Mouse (Mus musculus) embryo, embryonic 11 days (tissue): ENCODE measurements around the gene Rps6ka3.
A peak's percentile ranks its signal among the peaks of the same experiment; 100 is the strongest.

Source experiments
- DNase-seq: peaks from one replicate; pipeline ENCODE4 v3.0.0-alpha.2; 2015

Rps6ka3 gene

DNA sequence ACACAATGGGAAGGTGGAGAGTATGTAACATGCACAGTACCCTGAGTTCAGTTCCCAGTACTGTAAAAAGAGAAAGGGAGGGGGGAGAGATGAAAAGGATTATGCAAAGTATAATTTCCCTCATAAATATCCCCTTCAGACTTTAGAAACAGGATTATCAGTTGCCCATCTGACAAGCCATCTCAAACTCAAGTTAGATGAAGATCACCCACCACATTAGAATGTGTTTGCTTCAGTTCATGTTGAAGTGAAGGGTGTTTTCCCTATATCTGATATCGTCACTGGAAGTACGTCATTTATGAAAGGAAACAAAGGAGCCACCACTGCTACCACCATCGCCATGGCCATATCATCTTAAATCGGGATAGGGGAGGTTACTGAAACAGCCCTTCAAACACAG, at the start of gene Rps6ka3:
Gene Rps6ka3 (plus strand): TSS at position 301 of the 400 bp plus-strand sequence.
- no peak for DNase-seq

GRCm38 (mm10) chrX:159169200-159169599, 40.9 kb upstream of the Rps6ka3 start:
- no peak for DNase-seq

- DNase-seq: no peak
Observed at GRCm38 (mm10) chrX:159171579-159171978, 38.5 kb upstream of the Rps6ka3 start.

- no peak for DNase-seq
Observed at GRCm38 (mm10) chrX:159191581-159191980, 18.5 kb upstream of the Rps6ka3 start.

- DNase-seq: no peak
Observed at GRCm38 (mm10) chrX:159199495-159199894, 10.6 kb upstream of the Rps6ka3 start.

- no peak for DNase-seq
Observed at GRCm38 (mm10) chrX:159200101-159200500, 10.0 kb upstream of the Rps6ka3 start.

GRCm38 (mm10) chrX:159210892-159211583, 931 bp downstream of the Rps6ka3 start:
- no peak for DNase-seq

DNA sequence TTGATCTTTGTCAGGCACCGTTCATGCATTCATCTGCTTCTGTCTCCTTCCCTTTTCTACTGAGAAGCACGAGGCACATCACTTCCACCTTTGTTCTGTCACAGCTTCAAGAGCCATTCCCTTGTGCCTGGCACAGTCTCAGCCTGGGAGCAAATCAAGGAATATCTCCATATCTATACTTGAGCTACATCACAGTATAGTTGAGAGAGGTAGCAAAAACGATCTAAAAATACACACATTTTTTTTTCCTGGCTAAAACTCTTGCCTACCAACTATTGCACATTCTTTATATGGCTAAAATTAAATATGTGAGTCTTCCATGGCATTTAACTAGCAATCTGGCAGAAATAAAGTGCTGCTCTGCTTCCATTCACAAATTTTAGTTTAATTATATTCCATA, 5.1 kb downstream of the Rps6ka3 start:
- no peak for DNase-seq

GRCm38 (mm10) chrX:159222474-159222873, 12.4 kb downstream of the Rps6ka3 start:
- no peak for DNase-seq

DNA sequence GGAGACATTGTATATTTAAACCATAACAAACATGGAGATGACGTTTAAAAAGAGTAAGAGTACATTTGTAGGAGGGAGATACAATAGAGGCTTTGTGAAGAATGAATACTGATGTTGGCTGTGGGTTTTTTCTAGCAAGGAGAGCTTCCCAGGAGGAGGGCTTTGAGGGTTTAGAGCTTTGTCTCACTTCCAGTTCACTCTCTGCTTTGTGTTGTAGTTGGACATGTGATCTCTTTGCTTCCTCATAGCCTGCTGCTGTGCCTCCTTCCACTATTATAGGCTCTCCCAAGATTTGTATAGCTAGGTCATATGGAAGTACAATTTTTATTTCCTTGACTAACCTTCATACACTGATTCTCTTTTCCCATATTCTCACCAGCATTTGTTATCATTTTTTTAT, 27.2 kb downstream of the Rps6ka3 start:
- no peak for DNase-seq

- DNase-seq: peak; percentile 53
Observed at GRCm38 (mm10) chrX:159254001-159254884, 44.1 kb downstream of the Rps6ka3 start.

DNA sequence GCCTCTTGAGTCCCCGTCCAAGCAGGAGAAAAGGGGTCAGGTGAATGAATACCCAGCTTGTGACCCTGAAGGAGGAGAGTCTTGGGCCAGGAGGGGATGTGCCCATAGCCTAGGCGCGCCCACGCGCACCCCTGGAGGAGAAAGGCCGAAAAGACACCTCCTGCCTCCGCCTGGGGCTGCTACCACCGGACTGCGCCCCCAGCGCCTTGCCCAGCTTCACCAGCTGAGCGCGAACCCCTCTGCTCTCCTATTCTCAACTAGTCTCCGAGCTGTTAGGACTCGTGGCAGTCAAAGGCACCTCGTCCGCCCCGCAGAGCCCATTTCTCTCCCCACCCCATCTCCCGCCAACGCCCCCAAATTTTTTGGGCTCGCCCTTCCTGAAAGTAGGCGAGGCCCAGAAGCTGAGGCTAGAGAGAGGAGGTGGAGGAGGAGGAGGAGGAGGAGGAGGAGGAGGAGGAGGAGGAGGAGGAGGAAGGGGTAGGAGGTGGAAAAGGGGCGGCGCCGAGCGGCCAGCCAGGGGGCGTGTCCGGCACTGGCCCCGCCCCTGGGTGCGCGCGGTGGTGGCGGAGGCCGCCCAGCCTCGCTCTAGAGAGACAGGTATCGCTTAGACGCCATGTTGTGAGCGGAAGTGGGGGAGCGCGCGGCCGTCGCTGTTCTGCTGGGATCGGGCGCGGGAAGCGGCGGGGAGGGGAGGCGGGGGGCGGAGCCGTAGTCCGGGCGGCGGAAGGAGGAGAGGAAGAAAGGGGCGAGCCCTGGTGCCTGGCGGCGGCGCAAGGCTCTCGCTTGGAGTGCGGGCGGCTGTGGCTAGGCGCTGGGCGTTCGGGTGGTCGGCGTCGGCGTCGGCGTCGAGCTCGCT, 45.2 kb downstream of the Rps6ka3 start:
- peak; percentile 90 for DNase-seq

GRCm38 (mm10) chrX:159256040-159256852, 46.1 kb downstream of the Rps6ka3 start:
- peak; percentile 44 for DNase-seq

DNA sequence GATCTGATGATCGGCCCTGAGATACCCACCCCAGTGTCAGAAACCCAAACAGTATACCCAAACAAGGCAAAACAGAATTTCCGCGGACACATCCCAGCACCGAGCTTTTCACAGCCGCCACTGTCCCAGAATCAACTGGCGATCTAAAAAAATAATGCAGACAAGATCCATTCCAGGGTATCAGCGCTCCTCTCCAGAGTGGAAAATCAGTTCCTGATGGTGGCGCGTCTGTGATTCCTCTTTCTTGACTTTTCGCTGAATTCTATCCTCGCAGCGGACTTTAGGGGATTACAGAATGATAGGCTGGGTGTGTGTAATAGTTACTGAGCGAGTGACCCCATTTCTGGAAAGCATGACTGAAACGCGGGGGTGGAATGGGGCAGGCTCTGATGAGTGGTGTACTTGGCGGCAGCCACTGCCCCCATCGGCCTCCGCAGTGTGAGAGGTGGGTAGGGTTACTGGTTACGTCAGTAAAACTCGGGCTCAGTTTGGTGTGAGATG, 46.9 kb downstream of the Rps6ka3 start:
- DNase-seq: peak; percentile 68

- DNase-seq: peak; percentile 6
Observed at GRCm38 (mm10) chrX:159264681-159265080, 54.6 kb downstream of the Rps6ka3 start.

- no peak for DNase-seq
Observed at GRCm38 (mm10) chrX:159269072-159269471, 59.0 kb downstream of the Rps6ka3 start.

- peak; percentile 4 for DNase-seq
Observed at GRCm38 (mm10) chrX:159286765-159287164, 76.7 kb downstream of the Rps6ka3 start.

DNA sequence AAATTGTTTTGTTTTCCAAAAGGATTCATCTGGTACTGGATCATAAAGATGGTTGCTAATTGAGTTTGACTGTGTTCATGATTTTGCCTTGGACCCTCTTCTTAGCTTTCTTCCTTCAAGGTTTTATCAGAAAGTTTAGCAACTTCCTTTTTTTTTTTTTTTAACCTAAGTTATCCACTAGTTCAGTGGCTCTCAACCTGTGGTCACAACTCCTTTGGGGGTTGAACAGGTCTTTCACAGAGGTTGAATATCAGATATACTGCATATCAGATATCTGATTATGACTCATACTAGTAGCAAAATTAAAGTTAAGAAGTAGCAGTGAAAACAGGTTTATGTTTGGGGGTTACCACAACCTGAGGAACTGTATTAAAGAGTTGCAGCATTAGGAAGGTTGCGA, 85.8 kb downstream of the Rps6ka3 start:
- no peak for DNase-seq

DNA sequence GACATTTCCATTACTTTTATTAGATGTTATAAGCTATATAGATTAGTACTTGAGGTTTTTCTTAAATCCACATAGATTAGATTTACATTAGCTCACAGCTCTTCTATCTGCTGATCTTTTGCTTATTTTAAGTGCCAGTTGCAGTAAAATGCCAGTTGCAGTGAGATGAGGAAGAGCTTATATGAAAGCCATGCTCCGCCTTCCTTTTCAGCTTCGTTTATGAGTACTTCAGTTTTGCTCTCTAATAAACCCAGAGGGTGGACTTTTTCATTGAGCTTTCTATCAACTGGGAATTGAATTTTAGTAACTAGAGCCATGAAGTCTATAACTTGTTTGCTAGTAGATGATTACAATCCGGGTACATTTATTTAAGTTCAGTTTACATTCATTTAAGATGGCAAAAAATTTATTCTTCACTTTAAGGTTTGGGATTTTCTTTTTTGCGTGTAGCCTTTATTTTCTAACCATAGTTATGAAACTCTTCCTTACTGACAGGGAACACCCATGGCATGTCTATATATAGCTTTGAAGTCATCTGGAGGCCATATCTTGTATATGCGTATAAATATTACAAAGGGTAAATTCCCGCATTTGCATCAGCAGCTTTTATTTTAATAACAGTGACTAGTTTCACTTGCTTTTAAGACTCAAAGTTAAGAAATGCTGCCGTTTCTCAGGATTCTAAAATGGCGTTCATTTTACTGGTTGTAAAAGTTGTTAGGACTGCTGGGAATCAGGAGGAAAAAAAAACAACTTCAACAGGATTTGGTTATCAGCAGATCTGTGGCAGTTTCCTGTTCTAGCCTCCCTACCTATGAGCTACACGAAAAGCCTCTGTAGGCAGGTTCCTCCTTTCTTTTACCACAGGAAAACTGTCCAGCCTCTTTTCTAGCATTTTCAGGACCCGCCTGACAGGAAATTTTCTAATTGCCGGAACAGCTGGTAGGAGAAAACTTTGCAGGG, 92.5 kb downstream of the Rps6ka3 start:
- DNase-seq: peak; percentile 1

- DNase-seq: no peak
Observed at GRCm38 (mm10) chrX:159315293-159315692, 105.2 kb downstream of the Rps6ka3 start.

- DNase-seq: peak; percentile 59
Observed at GRCm38 (mm10) chrX:159321342-159321741, 111.2 kb downstream of the Rps6ka3 start.
